ENCODE assay signal across 19 mouse cellular contexts in genomic region chr2:51431564-51431963, GRCm38 (mm10).
DNase-seq lines count a peak whose midpoint lies in the region; ATAC-seq and TF ChIP-seq lines count a peak whose summit lies in the region.
"Had no signal": no experiment of that assay in that cellular context is flagged by ENCODE, and none has a peak within 500 bp of the region (broad histone marks: within the 10 kb centered on the region; RNA-seq: fewer than 3 reads in every experiment).

No protein-coding gene starts in this region.

- no peak overlapping the region for H3K4me3 ChIP-seq in myocyte
- no peak overlapping the region for H3K4me3 ChIP-seq in heart, embryonic 11.5 days (ENCODE audit: low read depth, low read length)
- H3K4me3 ChIP-seq: embryonic facial prominence, embryonic 13.5 days; forebrain, embryonic 13.5 days; gastrocnemius, adult 2 months; heart, embryonic 13.5 days had no signal

- H3K79me2 ChIP-seq in myocyte (ENCODE audit: control insufficient read depth, insufficient read depth) = no peaks in the 10 kb centered on the region

- H3K27ac ChIP-seq in heart, embryonic 11.5 days (ENCODE audit: low read depth, low read length) = no peak overlapping the region
- H3K27ac ChIP-seq: embryonic facial prominence, embryonic 13.5 days; forebrain, embryonic 13.5 days; gastrocnemius, adult 2 months; heart, embryonic 13.5 days had no signal

- H3K4me1 ChIP-seq in heart, embryonic 11.5 days (ENCODE audit: control insufficient read depth, insufficient read depth, low read length) = no peaks in the 10 kb centered on the region; the same call in 1 of the 2 replicates
- H3K4me1 ChIP-seq: embryonic facial prominence, embryonic 13.5 days had no signal

- no peak for TF ChIP-seq POLR2A in myocyte (IDR thresholded peaks at IDR 0.05; ENCODE audit: insufficient read length, low read depth)

- peak; percentile 48 to 86 for DNase-seq in adrenal gland, adult (ENCODE audit: inconsistent age in 2 of 2, low spot score in 1 of 2)
- no peak for DNase-seq in adrenal gland, postnatal 25 days
- DNase-seq in Muller cell, postnatal 12 days (ENCODE audit: inconsistent ontology term) = peak; percentile 91
- DNase-seq in adrenal gland, postnatal 14 days = peak; percentile 31
- no peak for DNase-seq in urinary bladder, postnatal 14 days (ENCODE audit: low spot score)
- DNase-seq: cerebellum, adult 11-12 months; cerebellum, adult 9-10 months; cerebellum, postnatal 25 days; gastrocnemius, adult 2 months; gastrocnemius, postnatal 25 days; heart, postnatal 36 days; kidney, adult 11 months had no signal

- ATAC-seq in heart, embryonic 11.5 days (replicated peaks; ENCODE audit: insufficient number of reproducible peaks, low FRiP score, low TSS enrichment) = no peak
- ATAC-seq: forebrain, embryonic 13.5 days; hindbrain, embryonic 16.5 days had no signal

- H3K36me3 ChIP-seq in myocyte (ENCODE audit: control insufficient read depth, insufficient read depth) = no peaks in the 10 kb centered on the region
- H3K36me3 ChIP-seq in heart, embryonic 11.5 days (ENCODE audit: control insufficient read depth, insufficient read depth, low read length) = no peaks in the 10 kb centered on the region
- H3K36me3 ChIP-seq: embryonic facial prominence, embryonic 13.5 days; heart, embryonic 13.5 days had no signal

- H3K9ac ChIP-seq in heart, embryonic 11.5 days (ENCODE audit: low read depth, low read length) = no peak overlapping the region
- H3K9ac ChIP-seq: embryonic facial prominence, embryonic 13.5 days; forebrain, embryonic 13.5 days; heart, embryonic 13.5 days had no signal

- no peaks in the 10 kb centered on the region for H3K27me3 ChIP-seq in myocyte (ENCODE audit: control insufficient read depth, insufficient read depth, insufficient read length)
- no peaks in the 10 kb centered on the region for H3K27me3 ChIP-seq in heart, embryonic 11.5 days (ENCODE audit: control insufficient read depth, insufficient read depth, low read length)
- H3K27me3 ChIP-seq: CH12.LX; embryonic facial prominence, embryonic 13.5 days; forebrain, embryonic 13.5 days; heart, embryonic 13.5 days had no signal

- 69% methylated on average over 3 of the region's 3 CpGs for WGBS in heart, embryonic 11.5 days (ENCODE audit: insufficient replicate concordance)

- no peaks in the 10 kb centered on the region for H3K9me3 ChIP-seq in heart, embryonic 11.5 days (replicated peaks; ENCODE audit: control insufficient read depth, low read length)
- H3K9me3 ChIP-seq: embryonic facial prominence, embryonic 13.5 days had no signal

- no peak overlapping the region for H3K4me2 ChIP-seq in myocyte (ENCODE audit: low read depth)
- H3K4me2 ChIP-seq in heart, embryonic 11.5 days = no peak overlapping the region
- H3K4me2 ChIP-seq: embryonic facial prominence, embryonic 13.5 days; forebrain, embryonic 13.5 days; heart, embryonic 13.5 days had no signal

- H3ac ChIP-seq in myocyte (ENCODE audit: control insufficient read depth, insufficient read length) = no peak overlapping the region

TF ChIP-seq in myocyte, 11 proteins besides CTCF, POLR2A, EP300 and RAD21:
- TF ChIP-seq MAX (IDR thresholded peaks at IDR 0.05; ENCODE audit: low read depth) (no peak), POLR2AphosphoS2 (IDR thresholded peaks at IDR 0.05; ENCODE audit: insufficient read length, low read depth) (no peak), SRF (IDR thresholded peaks at IDR 0.05; ENCODE audit: control insufficient read depth, insufficient read length, low read depth) (no peak), TCF12 (IDR thresholded peaks at IDR 0.05; ENCODE audit: insufficient read depth, poor library complexity, severe bottlenecking) (no peak), CEBPB (IDR thresholded peaks at IDR 0.05; ENCODE audit: insufficient read depth, poor library complexity, severe bottlenecking) (peak; percentile 92)

Comparison
In these comparisons a context has a peak if more than half of its experiments do, and no peak if none do; other contexts are left out.
1. DNase-seq: peak in adrenal gland, adult (2 of 2), Muller cell, postnatal 12 days (single experiment) and adrenal gland, postnatal 14 days (single experiment); none in adrenal gland, postnatal 25 days (single experiment) and urinary bladder, postnatal 14 days (single experiment).